Mouse (Mus musculus) olfactory bulb, adult 2 months (tissue): ENCODE measurements at regions not wholly inside any gene's neighbourhood (a gene's known extent, or its start where the extent isn't known, plus 50 kb on each side); places are given as distances from the start of the nearest gene placed in this dataset.

ENCODE experiments used
- CTCF ChIP-seq: fragments of 200-500 bp; IDR thresholded peaks from 2 replicates; pipeline ENCODE4 v1.5.1; 2012; ENCODE audit warnings: low read depth, mild to moderate bottlenecking, low read length, moderate library complexity; ENCODE audit not compliant: insufficient read depth
- POLR2A ChIP-seq: fragments of 200-500 bp; IDR thresholded peaks from 2 replicates; pipeline ENCODE4 v1.6.1; 2012; ENCODE audit warnings: mild to moderate bottlenecking, low read depth, low read length, moderate library complexity; ENCODE audit not compliant: insufficient read depth

GRCm38 (mm10) chr15:51092936-51093335 lies 2791.8 kb upstream of the Gm7489 start:
- no peak for TF ChIP-seq POLR2A
- TF ChIP-seq CTCF, result no peak
